Mouse (Mus musculus): ENCODE measurements around the gene Comtd1. TPM values are rescaled to one million over a fixed set of nuclear protein-coding genes. Genes with fewer than 3 reads are reported as not detected.

Comtd1 gene
- polyA plus RNA-seq, 1 experiment from 2014 or later = 87.0 TPM

GRCm38 (mm10) chr14:21841819-21842592 is 6.8 kb downstream of the Comtd1 start:
- DNase-seq (ENCODE audit: low read depth, low spot score) (no peak), ATAC-seq (no peak)
- no peak for TF ChIP-seq CTCF (IDR thresholded peaks at IDR 0.05)
- ChIA-PET POLR2A (interaction anchor here (1.4 kb wide), 1 partner anchor 10 kb away, joined by 7 read pairs; no protein-coding TSS in a partner anchor), CTCF (interaction anchor here (1.3 to 1.6 kb wide), 3 partner anchors 10 to 21 kb away, joined by 3 to 5 read pairs (median 4); no protein-coding TSS in a partner anchor)
- in situ Hi-C loops (cut with MboI; ENCODE audit: low pct_unique_long_range_greater_than_20kb) = no loop called here
- H3K27me3 ChIP-seq = no peaks in the 10 kb centered on the region

DNA sequence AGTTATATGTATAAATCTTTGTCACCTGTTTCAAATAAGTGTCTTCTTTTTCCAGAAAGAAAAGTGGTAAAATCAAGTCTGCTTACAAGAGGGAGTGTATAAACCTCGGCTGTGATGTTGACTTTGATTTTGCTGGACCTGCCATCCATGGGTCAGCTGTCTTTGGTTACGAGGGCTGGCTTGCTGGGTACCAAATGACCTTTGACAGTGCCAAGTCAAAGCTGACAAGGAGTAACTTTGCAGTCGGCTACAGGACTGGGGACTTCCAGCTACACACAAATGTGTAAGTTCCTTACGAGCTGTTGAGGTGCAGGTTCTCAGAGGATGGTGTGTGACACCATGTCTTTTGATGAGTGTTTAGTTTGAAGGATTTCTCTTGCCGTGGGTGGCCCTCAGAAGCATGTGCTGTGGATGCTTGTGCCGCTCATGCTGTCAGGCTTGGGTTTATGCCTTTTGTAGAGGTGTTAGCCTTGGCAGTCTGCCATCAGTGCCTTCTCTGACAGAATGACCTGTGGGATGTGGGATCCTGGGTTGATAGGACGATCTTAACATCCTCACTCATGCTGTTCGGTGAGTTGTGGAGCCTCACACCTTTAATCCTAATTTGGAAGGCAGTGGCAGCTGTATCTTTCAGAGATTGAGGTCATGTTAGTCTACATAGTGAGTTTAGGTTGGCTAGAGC is 10.3 kb downstream of the Comtd1 start:
- ChIA-PET CTCF (no interaction called here), POLR2A (interaction anchor here (3.3 kb wide), 1 partner anchor 9 kb away, joined by 13 read pairs; no protein-coding TSS in a partner anchor)
- no peak for ATAC-seq
- no peak for DNase-seq (ENCODE audit: low read depth, low spot score)
- no peaks in the 10 kb centered on the region for H3K27me3 ChIP-seq
- in situ Hi-C loops (cut with MboI; ENCODE audit: low pct_unique_long_range_greater_than_20kb) = no loop called here
- no peak for TF ChIP-seq CTCF (IDR thresholded peaks at IDR 0.05)

DNA sequence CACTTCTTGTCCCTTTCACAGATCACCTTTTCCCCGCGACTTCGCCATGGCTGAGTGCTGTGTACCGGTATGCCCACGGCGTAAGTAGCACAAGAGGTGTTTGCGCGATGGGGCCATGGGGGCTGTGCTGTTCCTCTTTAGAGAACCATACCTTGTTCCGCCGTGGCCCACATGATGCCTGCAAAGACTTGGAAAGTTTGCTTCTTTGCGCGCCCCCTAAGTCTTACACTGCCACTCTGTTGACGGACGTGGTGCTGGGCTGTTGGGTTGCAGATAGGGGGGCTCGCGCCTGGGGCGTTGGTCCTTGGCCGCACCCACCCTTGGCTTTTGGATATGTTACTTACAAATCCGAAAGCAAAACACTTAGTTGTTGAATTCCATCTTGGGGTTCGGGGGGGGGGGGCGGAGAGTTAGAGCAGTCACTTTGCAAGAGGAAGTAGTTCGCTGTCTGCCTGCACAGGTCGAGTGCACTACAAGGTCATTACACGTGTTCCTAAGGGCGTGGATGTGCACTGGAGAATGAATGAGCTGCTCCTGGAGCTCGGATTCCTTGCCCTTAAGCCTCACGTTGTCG is 16.9 kb downstream of the Comtd1 start:
- in situ Hi-C loops (cut with MboI; ENCODE audit: low pct_unique_long_range_greater_than_20kb) = no loop called here
- ATAC-seq (no peak), DNase-seq (ENCODE audit: low read depth, low spot score) (no peak)
- ChIA-PET CTCF (interaction anchor here (1.8 to 2.3 kb wide), 2 partner anchors 10 to 15 kb away, joined by 5 to 10 read pairs; no protein-coding TSS in a partner anchor), POLR2A (interaction anchor here (0.7 to 2.1 kb wide), 7 partner anchors 8 to 1271 kb away, joined by 3 to 7 read pairs (median 3); no protein-coding TSS in a partner anchor)
- H3K27me3 ChIP-seq = no peaks in the 10 kb centered on the region
- TF ChIP-seq CTCF (IDR thresholded peaks at IDR 0.05) = no peak

DNA sequence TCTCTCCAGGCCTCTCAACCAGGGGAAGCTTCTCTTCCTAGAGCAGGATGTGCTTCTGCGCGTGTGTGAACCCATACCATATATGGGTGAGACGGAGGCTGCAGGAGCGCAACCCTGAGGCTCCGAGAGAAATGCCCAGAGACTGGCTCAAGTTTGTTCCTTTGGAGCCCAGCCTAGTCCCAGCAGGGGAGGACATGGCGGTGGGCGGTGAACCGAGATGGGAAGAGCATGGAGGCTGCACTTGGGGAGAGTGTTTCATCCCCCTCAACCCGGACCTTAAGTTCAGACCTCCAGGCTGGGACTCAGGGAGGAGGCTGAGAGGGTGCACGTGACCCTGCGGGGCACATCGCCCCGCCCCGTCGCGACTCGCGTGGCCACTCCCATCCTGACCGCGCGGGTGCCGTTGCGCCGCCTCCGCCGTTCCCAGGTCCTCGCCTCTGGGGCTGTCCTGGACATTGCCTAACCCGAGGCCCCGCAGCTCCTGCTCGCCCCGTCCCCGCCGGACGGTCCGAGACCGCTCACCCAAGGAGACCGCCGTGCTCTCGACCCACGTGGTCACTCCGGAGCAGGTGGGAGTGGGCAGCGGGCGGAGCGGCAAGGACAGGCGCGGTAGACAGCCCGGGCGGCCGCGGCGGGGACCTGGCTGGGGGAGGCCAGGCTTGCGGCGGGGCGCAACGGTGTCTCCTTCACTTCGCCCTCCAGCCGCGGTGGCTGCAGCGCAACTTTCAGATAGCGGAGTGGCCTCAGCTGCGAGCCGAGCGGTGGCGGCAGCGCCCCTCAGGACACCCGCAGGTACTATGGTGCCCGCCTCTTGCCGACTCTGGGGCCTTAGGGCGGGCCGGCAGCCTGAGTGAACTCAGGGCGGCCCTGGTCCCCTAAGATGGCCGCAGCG is 17.7 kb downstream of the Comtd1 start:
- peak; percentile 79 for DNase-seq (ENCODE audit: low read depth, low spot score)
- POLR2A ChIA-PET = interaction anchor here (0.5 to 2.1 kb wide), 6 partner anchors 9 to 1224 kb away, joined by 3 to 7 read pairs (median 3); no protein-coding TSS in a partner anchor
- CTCF ChIA-PET = interaction anchor here (2.3 kb wide), 1 partner anchor 11 kb away, joined by 5 read pairs; no protein-coding TSS in a partner anchor
- in situ Hi-C loops (cut with MboI; ENCODE audit: low pct_unique_long_range_greater_than_20kb) = no loop called here
- peak; percentile 90 for ATAC-seq
- no peaks in the 10 kb centered on the region for H3K27me3 ChIP-seq
- no peak for TF ChIP-seq CTCF (IDR thresholded peaks at IDR 0.05)

DNA sequence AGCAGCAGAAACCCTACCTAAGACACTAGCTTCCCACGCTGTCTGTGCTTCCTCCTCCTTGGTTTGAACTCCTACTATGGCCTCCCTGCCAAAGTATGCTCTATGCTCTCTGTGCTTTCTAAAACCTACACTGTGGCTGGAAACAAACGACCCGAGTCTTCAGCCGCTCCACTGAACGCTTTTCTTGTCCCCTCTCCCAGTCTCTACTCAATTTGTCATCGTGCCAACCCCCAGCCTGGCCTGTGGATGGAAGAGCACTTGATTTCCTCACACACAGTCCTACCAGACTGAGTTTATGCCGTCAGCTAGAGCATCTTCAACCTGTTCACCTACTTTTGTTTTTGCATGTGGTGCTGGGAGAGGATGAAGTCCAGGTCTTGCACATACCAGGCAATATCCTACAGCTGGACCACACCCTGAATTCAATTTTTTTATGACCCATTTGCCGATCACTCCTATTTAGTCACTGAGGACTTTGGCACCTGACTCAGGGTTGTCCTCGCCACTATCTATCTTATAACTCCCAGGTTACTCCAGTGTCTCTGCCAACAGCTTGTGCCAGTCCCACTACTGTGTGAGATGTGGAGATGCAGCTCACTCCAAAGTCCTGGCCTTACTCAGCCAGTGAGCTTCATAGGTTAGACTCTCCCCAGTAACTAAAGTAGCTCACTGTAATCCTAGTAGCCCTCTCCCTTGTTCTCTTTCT is 22.8 kb downstream of the Comtd1 start:
- in situ Hi-C loops (cut with MboI; ENCODE audit: low pct_unique_long_range_greater_than_20kb) = no loop called here
- ChIA-PET CTCF (interaction anchor here (1.1 kb wide), 1 partner anchor 10 kb away, joined by 3 read pairs; no protein-coding TSS in a partner anchor), POLR2A (no interaction called here)
- TF ChIP-seq CTCF (IDR thresholded peaks at IDR 0.05) = no peak
- no peaks in the 10 kb centered on the region for H3K27me3 ChIP-seq
- DNase-seq (ENCODE audit: low read depth, low spot score) (no peak), ATAC-seq (no peak)

DNA sequence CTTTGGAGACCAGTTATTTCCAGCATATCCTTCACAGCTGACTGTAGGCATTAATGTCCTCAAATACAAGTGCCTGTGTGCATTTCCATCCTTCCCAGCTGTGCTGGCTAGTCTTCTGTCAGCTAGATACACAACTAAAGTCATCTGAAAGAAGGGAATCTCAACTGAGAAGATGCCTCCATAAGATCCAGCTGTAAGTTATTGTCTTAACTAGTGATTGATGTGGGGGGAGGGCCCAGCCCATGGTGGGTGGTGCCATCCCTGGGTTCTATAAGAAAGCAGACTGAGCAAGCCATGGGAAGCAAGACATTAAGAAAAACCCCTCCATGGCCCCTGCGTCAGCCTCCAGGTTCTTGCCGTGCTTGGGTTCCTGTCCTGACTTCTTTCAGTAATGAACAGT is 23.8 kb downstream of the Comtd1 start, which contains the start of gene Vdac2:
Gene Vdac2 (plus strand): TSS at position 301 of the 400 bp plus-strand sequence.
- no peak for TF ChIP-seq CTCF (IDR thresholded peaks at IDR 0.05)
- ChIA-PET CTCF (interaction anchor here (1.1 to 1.6 kb wide), 2 partner anchors 11 to 12 kb away, joined by 3 read pairs; no protein-coding TSS in a partner anchor), POLR2A (interaction anchor here (0.6 to 0.8 kb wide), 2 partner anchors 23 to 483 kb away, joined by 3 read pairs; no protein-coding TSS in a partner anchor)
- in situ Hi-C loops (cut with MboI; ENCODE audit: low pct_unique_long_range_greater_than_20kb) = no loop called here
- no peak for DNase-seq (ENCODE audit: low read depth, low spot score)
- ATAC-seq = no peak
- H3K27me3 ChIP-seq = no peaks in the 10 kb centered on the region

DNA sequence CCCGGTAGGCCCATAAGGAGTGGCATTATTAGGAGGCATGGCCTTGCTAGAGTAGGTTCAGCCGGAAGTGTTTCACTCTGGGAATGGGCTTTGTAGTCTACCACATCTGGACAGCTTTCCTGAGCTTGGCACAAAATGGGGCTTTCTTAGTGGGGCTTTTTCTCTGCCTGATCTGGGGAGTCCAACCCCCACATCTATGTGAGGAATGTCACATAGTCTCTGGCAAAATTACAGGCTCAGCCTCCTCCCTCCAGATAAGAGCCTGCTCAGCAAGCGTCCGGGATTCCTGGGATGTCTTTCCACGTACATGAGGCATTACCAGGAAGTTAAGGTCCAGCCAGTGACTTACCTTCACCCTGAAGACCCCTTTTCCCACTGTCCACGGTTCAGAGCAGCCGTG is 24.9 kb downstream of the Comtd1 start:
- CTCF ChIA-PET = interaction anchor here (1.6 kb wide), 1 partner anchor 11 kb away, joined by 3 read pairs; no protein-coding TSS in a partner anchor
- DNase-seq (ENCODE audit: low read depth, low spot score) = no peak
- POLR2A ChIA-PET = no interaction called here
- in situ Hi-C loops (cut with MboI; ENCODE audit: low pct_unique_long_range_greater_than_20kb) = no loop called here
- no peak for ATAC-seq
- H3K27me3 ChIP-seq = no peaks in the 10 kb centered on the region
- TF ChIP-seq CTCF (IDR thresholded peaks at IDR 0.05) = no peak

DNA sequence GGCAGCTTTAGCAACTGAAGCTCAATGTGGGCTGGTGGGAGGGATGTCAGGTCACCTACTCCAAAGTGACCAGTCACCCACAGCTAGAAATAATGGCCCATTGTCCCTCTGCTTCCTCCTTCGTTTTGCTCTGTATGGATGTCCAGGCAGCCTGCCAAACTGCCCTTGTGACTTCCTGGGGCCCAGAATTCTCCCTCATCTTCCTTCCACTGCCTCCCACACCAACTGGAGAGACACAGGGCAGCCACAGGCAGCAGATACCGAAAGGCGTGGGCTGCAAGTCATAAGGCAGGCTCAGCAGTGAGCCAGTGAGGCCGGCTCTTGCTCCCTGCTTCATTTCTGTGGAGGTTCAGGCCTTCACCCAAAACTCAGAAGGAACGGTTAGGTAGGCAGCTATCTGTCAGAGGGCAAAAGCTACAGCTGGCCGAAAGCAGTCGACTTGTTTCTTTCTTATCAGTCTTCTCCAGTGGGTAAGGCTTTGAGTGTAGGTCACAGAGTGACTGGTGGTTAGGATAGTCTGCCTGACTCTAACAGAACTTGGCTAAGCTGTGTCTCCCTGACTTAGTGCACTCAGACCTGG is 25.9 kb downstream of the Comtd1 start:
- in situ Hi-C loops (cut with MboI; ENCODE audit: low pct_unique_long_range_greater_than_20kb) = no loop called here
- DNase-seq (ENCODE audit: low read depth, low spot score) = no peak
- no peak for TF ChIP-seq CTCF (IDR thresholded peaks at IDR 0.05)
- ChIA-PET POLR2A (interaction anchor here (0.6 kb wide), 1 partner anchor 14 kb away, joined by 3 read pairs; no protein-coding TSS in a partner anchor), CTCF (interaction anchor here (0.6 to 2.7 kb wide), 2 partner anchors 26 to 27 kb away, joined by 3 to 10 read pairs; partner anchors contain the start of gene Comtd1)
- no peak for ATAC-seq
- no peaks in the 10 kb centered on the region for H3K27me3 ChIP-seq
